ENCODE assay signal across 9 mouse cellular contexts in genomic region chr16:49980178-49980646, GRCm38 (mm10).
A peak's percentile ranks its signal among the peaks of the same experiment; 100 is the strongest.
DNase-seq lines count a peak whose midpoint lies in the region; ATAC-seq lines count a peak whose summit lies in the region.
"Had no signal": no experiment of that assay in that cellular context is flagged by ENCODE, and none has a peak within 500 bp of the region (broad histone marks: within the 10 kb centered on the region; RNA-seq: fewer than 3 reads in every experiment).

No protein-coding gene starts in this region.

- H3K27ac ChIP-seq in embryonic facial prominence, embryonic 13.5 days, result peak overlapping the region; percentile 80
- H3K27ac ChIP-seq: lung, embryonic 15.5 days had no signal

- peaks cover 7% of the 10 kb centered on the region; the same call in 1 of the 2 replicates for H3K4me1 ChIP-seq in embryonic facial prominence, embryonic 13.5 days
- H3K4me1 ChIP-seq: lung, embryonic 15.5 days had no signal

- H3K9me3 ChIP-seq in embryonic facial prominence, embryonic 13.5 days, result no peaks in the 10 kb centered on the region
- H3K9me3 ChIP-seq: lung, embryonic 15.5 days had no signal

- no peaks in the 10 kb centered on the region for H3K27me3 ChIP-seq in embryonic facial prominence, embryonic 13.5 days
- H3K27me3 ChIP-seq: lung, embryonic 15.5 days had no signal

- no peaks in the 10 kb centered on the region for H3K36me3 ChIP-seq in embryonic facial prominence, embryonic 13.5 days
- H3K36me3 ChIP-seq: lung, embryonic 15.5 days had no signal

- 51% methylated on average over 10 of the region's 10 CpGs for WGBS in embryonic facial prominence, embryonic 13.5 days

- no peak overlapping the region for H3K4me3 ChIP-seq in embryonic facial prominence, embryonic 13.5 days
- H3K4me3 ChIP-seq: lung, embryonic 15.5 days had no signal

- peak; percentile 9 for DNase-seq in layer of hippocampus, adult 11-12 months (ENCODE audit: low spot score)
- no peak for DNase-seq in layer of hippocampus, adult 9-10 months (ENCODE audit: low spot score)
- DNase-seq in layer of hippocampus, postnatal 36 days, result peak; percentile 38 to 42
- peak; percentile 6 to 22 for DNase-seq in right cerebral cortex, postnatal 36 days (ENCODE audit: low spot score in 2 of 2)
- no peak for DNase-seq in heart, adult 9 months (ENCODE audit: low spot score in 2 of 2)
- DNase-seq in spleen, adult 18-20 months, result no peak

- no peak for ATAC-seq in embryonic facial prominence, embryonic 13.5 days (ENCODE audit: insufficient number of reproducible peaks, insufficient read depth, low FRiP score, low TSS enrichment, low read depth)
- ATAC-seq in monocyte, adult 5-6 weeks (replicated peaks; ENCODE audit: insufficient number of reproducible peaks, low FRiP score, low TSS enrichment, poor library complexity, severe bottlenecking), result no peak

- H3K9ac ChIP-seq in embryonic facial prominence, embryonic 13.5 days, result no peak overlapping the region
- H3K9ac ChIP-seq: lung, embryonic 15.5 days had no signal

- H3K4me2 ChIP-seq in embryonic facial prominence, embryonic 13.5 days, result no peak overlapping the region
- H3K4me2 ChIP-seq: lung, embryonic 15.5 days had no signal

Comparison
In these comparisons a context has a peak if more than half of its experiments do, and no peak if none do; other contexts are left out.
1. DNase-seq: peak in layer of hippocampus, adult 11-12 months (single experiment), layer of hippocampus, postnatal 36 days (2 of 2) and right cerebral cortex, postnatal 36 days (2 of 2); none in layer of hippocampus, adult 9-10 months (single experiment), heart, adult 9 months (0 of 2) and spleen, adult 18-20 months (0 of 2).